Mouse (Mus musculus) CH12F3 (cell line): Measurements from ENCODE around the gene Fbf1.

Source experiments
- in situ Hi-C: fragments of 300-500 bp; cut with MboI; formaldehyde crosslinking; loops from 2 replicates; pipeline ENCODE4 v1.14.3; 2020; ENCODE audit warnings: low sequenced_read_pairs

The Fbf1 gene

DNA sequence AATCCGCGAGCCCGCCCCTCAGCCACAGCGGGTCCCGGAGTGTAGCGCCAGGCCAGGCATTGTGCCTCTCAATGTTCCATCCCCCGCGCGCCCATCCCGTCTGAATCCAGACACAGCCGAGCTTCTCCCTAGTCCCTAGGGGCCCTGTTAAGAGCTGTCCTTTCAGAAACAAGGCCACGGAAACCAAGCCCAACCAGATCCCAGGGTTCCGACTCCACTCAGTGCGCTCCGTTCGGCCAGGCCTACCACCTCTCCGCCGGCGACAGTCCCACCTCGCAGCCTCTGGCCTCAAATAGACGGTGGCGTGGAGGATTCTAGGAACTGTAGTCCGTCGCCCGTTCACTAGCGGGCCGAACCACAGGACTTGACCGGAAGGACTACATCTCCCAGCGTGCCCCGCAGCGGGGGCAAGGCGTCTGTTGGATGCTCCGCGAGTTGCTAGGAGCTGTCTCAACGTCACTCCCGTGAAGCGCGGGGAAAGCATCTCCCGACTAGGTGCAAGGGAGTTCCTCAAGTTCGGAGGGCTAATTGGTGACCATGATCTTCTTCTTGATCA, at the start of gene Fbf1:
Fbf1 (minus strand) TSS at position 283 of the 556 bp plus-strand sequence.
- in situ Hi-C loops = no loop called here

GRCm38 (mm10) chr11:116216549-116216948, 48.6 kb upstream of the Fbf1 start:
- in situ Hi-C loops = no loop called here

GRCm38 (mm10) chr11:116215991-116216390, 48.0 kb upstream of the Fbf1 start:
- in situ Hi-C loops = no loop called here

DNA sequence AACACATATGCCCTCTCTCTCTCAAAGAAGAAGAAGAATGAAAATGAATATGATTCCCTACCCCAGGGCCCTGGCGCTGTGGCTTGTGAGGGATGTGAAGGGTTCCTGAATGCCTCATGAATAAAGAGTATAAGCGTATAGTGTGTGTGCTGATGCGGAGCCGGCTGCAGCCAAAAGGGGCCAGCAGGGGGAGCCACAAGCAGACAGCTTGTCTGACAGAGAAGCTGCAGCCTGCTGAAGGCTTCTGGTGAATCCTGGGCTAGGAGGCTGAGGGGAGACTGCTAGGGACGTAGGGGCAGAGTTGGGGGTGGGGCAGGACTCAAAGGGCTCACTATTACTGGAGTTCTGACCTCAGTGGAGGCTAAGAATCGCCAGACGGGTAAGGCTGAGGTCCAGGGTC, 47.2 kb upstream of the Fbf1 start:
- in situ Hi-C loops = no loop called here

DNA sequence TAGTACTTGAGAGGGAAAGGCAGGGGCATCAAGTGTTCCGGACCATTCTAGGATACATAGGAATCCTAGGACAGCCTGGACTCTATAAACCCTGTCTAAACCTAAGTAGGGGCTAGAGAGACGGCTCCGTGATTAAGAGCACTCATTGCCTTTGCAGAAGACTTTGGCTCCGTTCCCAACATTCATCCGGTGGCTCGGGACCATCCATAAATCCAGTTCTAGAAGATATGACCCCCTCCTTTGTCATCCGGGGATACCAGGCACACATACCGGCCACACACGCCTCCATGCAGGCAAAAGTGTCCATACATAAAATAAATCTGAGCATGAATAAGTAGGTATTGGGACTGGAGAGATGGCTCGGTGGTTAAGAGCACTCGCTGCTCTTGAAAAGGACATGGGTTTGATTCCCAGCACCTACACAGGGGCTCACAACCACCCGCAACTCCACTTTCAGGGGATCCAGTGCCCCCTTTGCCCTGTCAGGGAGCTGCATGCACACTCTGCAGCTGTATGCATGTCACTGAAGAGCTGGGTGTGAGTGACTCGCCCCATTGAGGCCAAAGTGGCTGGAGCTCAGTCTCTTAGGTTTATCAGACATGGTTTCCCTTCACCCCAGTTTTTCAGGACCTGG, 46.0 kb upstream of the Fbf1 start:
- in situ Hi-C loops = no loop called here

DNA sequence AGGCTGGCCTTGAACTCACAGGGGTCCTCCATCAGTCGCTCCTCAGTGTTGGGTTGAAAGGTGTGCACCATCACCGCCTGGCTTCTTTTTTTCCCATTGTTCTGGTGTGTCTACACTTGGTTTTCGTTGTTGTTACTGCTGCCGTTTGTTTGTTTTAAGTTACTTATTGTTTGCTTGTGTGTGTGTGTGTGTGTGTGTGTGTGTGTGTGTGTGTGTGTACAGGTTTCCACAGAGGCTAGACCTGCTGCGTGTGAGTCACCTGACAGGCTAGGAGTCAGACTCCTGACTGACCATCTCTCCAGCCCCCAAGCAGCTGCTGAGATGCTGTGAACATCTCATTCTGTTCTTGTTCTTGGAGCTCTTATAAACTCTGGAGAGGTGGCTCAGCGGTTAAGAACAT, 44.9 kb upstream of the Fbf1 start:
- in situ Hi-C loops = no loop called here

GRCm38 (mm10) chr11:116210696-116211095, 42.7 kb upstream of the Fbf1 start:
- in situ Hi-C loops = no loop called here

GRCm38 (mm10) chr11:116209257-116209656, 41.3 kb upstream of the Fbf1 start:
- in situ Hi-C loops = no loop called here

DNA sequence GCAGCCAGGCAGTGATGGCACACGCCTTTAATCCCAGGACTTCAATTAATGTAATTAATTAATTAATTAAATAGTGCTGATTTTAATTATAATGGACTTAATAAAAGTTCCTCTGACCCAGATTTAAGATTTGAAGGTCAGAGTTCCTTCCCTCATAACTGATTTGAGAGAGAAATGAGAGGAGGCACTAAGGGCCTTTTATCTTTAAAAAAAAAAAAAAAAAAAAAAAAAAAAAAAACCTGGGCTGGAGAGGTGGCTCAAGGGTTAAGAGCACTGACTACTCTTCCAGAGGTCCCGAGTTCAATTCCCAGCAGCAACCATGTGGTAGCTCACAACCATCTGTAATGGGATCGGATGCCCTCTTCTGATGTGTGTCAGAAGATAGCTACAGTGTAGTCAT, 40.7 kb upstream of the Fbf1 start:
- in situ Hi-C loops = no loop called here

DNA sequence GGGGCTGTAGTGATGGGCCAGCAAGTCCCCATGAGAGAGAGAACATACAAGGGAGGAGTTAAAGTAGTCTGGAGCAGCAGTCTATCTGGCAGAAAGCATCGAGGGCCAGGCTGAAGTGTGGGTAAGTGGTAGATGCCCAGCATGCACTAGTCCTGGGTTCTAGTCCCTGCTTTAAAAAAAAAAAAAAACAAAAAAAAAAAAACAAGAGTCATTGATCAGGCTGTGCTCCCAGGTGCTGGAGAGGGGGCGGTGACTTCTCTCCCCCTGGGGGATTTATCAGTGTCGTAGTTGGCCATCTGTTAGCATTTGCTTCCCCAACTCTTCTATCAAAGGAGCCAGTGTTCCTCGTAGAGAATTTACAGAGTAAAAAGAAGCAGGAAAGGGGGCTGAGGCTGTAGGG, 38.7 kb upstream of the Fbf1 start:
- in situ Hi-C loops = no loop called here

- in situ Hi-C loops = no loop called here
Measured at GRCm38 (mm10) chr11:116203150-116203549, 35.2 kb upstream of the Fbf1 start.

DNA sequence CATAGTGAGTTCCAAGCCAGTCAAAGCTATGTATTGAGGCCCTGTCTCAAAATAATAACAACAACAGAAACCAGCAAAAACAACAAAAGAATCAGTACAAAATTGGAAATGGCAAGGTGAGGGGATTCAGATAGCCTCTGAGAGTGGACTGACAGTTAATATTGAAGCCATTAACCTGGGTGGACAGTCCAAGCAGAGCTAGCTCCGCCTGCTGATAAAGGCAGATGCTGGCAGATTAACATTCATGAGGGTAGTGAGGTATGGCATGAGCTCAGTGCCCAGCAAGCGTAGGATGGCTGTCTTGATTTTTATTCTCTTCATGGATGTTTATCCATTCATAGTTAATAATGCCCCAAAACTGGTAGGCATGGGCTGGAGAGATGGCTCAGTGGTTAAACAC, 33.2 kb upstream of the Fbf1 start:
- in situ Hi-C loops = no loop called here

- in situ Hi-C loops = no loop called here
Measured at GRCm38 (mm10) chr11:116198639-116199531, 30.9 kb upstream of the Fbf1 start, which contains the start of the genes Ten1 and Acox1. Gene Ten1 (plus strand): TSS chr11:116198855. Gene Acox1 (minus strand): TSS chr11:116199045.

GRCm38 (mm10) chr11:116198132-116198531, 30.2 kb upstream of the Fbf1 start:
- in situ Hi-C loops = no loop called here

DNA sequence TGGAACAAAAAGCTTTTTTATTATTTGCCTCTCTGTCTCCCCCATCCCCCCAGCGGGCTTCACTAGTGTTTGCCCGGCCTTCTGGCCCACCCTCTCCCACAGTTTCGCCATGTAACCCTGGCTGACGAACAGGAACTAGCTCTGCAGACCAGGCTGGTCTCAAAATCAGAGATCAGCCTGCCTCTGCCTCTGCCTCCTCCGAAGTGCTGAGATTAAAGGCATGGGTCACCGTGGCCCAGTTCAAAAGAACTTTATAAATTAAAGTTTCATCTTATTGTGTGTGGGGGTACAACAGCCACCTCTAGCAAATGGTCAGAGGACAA, 29.6 kb upstream of the Fbf1 start:
- in situ Hi-C loops = no loop called here

GRCm38 (mm10) chr11:116196866-116197583, 29.1 kb upstream of the Fbf1 start:
- in situ Hi-C loops = no loop called here

DNA sequence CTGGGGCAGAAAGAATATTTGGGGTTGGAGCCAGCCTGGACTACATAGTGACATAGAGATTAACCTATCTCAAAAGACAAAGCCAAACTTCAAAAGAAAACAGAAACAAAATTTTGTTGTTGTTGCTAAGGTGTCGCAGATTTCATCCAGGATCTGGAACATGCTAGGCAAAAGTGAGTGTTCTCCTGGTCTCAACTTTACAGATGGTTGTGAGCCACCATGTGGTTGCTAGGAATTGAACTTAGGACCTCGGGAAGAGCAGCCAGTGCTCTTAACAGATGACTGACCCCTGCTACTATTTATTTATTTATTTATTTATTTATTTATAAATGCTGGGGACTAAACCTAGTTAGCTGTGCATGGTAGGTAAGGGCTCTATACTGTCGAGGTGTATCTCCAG, 28.4 kb upstream of the Fbf1 start:
- in situ Hi-C loops = no loop called here

GRCm38 (mm10) chr11:116195252-116195651, 27.3 kb upstream of the Fbf1 start:
- in situ Hi-C loops = no loop called here

DNA sequence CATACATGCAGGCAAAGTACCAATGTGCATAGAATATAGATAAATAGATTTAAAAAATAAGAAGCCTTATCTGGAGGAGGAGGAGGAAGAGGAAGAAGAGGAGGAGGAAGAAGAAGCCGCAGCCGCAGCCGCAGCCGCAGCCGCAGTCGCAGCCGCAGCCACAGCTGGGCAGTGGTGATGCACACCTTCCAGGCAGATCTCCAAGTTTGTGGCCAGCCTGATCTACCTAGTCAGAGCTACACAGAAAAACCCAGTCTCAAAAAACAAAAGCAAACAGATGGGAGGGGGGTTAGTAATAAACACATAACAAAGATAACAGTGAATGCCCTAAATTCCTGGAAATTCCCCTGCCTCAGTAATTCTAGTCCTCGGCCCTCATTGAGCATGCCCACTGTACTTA, 26.7 kb upstream of the Fbf1 start:
- in situ Hi-C loops = no loop called here

DNA sequence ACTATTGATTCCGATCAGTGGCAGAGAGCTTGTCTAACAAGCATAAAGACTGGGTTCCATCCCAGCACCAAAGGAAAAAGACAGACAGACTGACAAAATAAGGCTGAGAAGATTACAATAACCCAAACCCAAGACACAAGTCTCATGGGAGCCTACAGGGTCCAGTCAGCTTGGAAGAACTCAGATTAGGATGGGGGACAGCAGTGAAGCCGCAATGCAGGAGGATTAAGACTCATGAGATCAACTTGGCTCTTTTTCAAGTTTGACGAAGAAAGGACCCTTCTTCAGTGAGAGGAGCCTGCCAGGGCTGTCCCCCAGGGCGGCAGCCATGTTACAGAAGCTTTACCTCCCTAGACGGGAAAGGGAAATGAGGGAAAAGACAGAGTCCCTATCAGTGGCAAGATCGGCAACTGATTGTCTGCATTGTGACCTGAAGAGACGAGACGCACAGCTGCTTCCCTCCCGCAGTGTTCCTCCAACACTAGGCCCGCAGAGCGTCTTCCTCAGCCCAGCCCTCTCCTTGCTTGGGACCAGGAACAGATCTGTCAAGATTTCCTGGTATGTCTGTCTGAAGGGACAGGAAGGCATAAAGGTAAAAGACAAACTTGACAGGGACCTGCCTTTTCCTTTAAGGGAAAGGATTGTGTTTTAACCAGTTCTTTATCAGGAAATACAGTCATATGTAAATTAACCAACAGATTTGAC, 19.4 kb upstream of the Fbf1 start:
- in situ Hi-C loops = no loop called here

- in situ Hi-C loops = no loop called here
Measured at GRCm38 (mm10) chr11:116186360-116186759, 18.4 kb upstream of the Fbf1 start.
